Mouse (Mus musculus) heart, embryonic 10.5 days (tissue): Measurements from ENCODE around the gene Scgb2b2. TPM values are rescaled to one million over a fixed set of nuclear protein-coding genes. Genes with fewer than 3 reads are reported as not detected.

Experiments
- DNase-seq: peaks from one replicate; pipeline ENCODE4 v3.0.0-alpha.2; 2017; ENCODE audit warnings: low spot score
- H3K27ac ChIP-seq: fragments of 300-500 bp; sonication (generic); 2 replicates; pipeline ENCODE4 v1.5.1; 2016; ENCODE audit warnings: mild to moderate bottlenecking
- H3K27me3 ChIP-seq: fragments of 300-500 bp; sonication (generic); 2 replicates; pipeline ENCODE4 v1.6.1; 2016; ENCODE audit warnings: mild to moderate bottlenecking; ENCODE audit not compliant: poor library complexity, insufficient read depth, severe bottlenecking
- H3K36me3 ChIP-seq: fragments of 300-500 bp; sonication (generic); 2 replicates; pipeline ENCODE4 v1.6.1; 2016; ENCODE audit warnings: mild to moderate bottlenecking, moderate library complexity
- H3K4me1 ChIP-seq: fragments of 300-500 bp; sonication (generic); 2 replicates; pipeline ENCODE4 v1.6.1; 2016; ENCODE audit warnings: mild to moderate bottlenecking
- H3K4me3 ChIP-seq: fragments of 300-500 bp; sonication (generic); 2 replicates; pipeline ENCODE4 v1.5.1; 2016; ENCODE audit warnings: mild to moderate bottlenecking, moderate library complexity
- H3K9me3 ChIP-seq: fragments of 300-500 bp; sonication (generic); 2 replicates; pipeline ENCODE4 v1.6.1; 2016; ENCODE audit warnings: mild to moderate bottlenecking, moderate library complexity
- WGBS: fragments of 180-500 bp; shearing (Covaris S2); methylation state at CpG from one replicate; pipeline ENCODE4 v1.1.7; 2016; 5-methylcytosine and 5-hydroxymethylcytosine counted together
- polyA plus RNA-seq: library from polyadenylated mRNA; unstranded; fragments of >200 nt; fragmentation: Nextera tagmentation; extraction: Ambion mirVana; gene quantifications from 2 replicates; pipeline ENCODE4 v1.2.1, GENCODE M21; 2016

The Scgb2b2 gene
- polyA plus RNA-seq: not detected in 2 replicates

- Histone ChIP-seq H3K4me3 (no peak within 1 kb of the TSS), H3K9me3 (peaks cover 16% of the 10 kb centered on the region; the same call in 1 of the 2 replicates), H3K27ac (no peak within 1 kb of the TSS), H3K36me3 (no peaks in the 10 kb centered on the region), H3K4me1 (no peaks in the 10 kb centered on the region), H3K27me3 (no peaks in the 10 kb centered on the region)
- 73% methylated on average over 5 of the region's 5 CpGs for WGBS
- no peak for DNase-seq
Measured at GRCm38 (mm10) chr7:31290208-31290607, at the start of gene Scgb2b2. Gene Scgb2b2, plus strand, starts transcription at chr7:31290508.

DNA sequence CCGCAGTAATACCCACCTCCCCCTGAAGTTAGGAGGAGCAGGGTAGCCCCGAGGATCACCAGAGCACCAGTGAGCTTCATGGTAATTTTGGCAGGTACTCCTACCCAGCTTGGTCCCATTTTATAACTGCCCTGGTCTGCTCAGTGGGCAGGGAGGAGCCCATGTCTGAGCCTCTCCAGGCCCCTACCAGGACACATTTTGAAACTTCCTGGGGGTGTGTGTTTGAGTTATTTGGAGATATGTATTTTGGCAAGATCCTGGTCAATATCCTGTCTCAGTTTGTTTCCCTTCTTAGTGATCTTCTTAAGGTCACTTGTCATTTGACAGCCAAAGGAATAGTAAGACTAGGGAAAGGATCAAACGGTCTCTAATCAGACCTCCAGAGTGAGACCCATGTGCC is 1.4 kb downstream of the Scgb2b2 start, which contains the start of gene Scgb1b2:
Scgb1b2 (minus strand) TSS at position 101 of the 400 bp plus-strand sequence.
- Histone ChIP-seq H3K4me3 (no peak within 1 kb of the TSS), H3K4me1 (no peaks in the 10 kb centered on the region), H3K27ac (no peak within 1 kb of the TSS), H3K36me3 (no peaks in the 10 kb centered on the region), H3K9me3 (peaks cover 17% of the 10 kb centered on the region; the same call in 1 of the 2 replicates), H3K27me3 (no peaks in the 10 kb centered on the region)
- no peak for DNase-seq
- WGBS: 79% methylated on average over 3 of the region's 3 CpGs

Other genes with a start within 250 kb of the Scgb2b2 start
- gene Fxyd5, start 248.0 kb upstream of the Scgb2b2 start, polyA plus RNA-seq: 24.3 and 26.4 TPM in 2 replicates
- gene Fxyd7, start 239.0 kb upstream of the Scgb2b2 start, polyA plus RNA-seq: 0.22 and 1.5 TPM in 2 replicates
- 167 and 365 TPM in 2 replicates for gene Fxyd1, start 233.3 kb upstream of the Scgb2b2 start, polyA plus RNA-seq
- gene Lgi4, start 231.2 kb upstream of the Scgb2b2 start, polyA plus RNA-seq: 0.27 and 0.41 TPM in 2 replicates
- 0.53 and 2.0 TPM in 2 replicates for gene Fxyd3, start 213.8 kb upstream of the Scgb2b2 start, polyA plus RNA-seq
- gene Hpn, start 175.2 kb upstream of the Scgb2b2 start, polyA plus RNA-seq: 3.6 and 15.0 TPM in 2 replicates
- 3.9 and 4.3 TPM in 2 replicates for gene Scn1b, start 163.5 kb upstream of the Scgb2b2 start, polyA plus RNA-seq
- gene Gramd1a, start 134.6 kb upstream of the Scgb2b2 start, polyA plus RNA-seq: 58.1 and 70.9 TPM in 2 replicates
- not detected in 2 replicates for gene Scgb1b2, start 1.3 kb downstream of the Scgb2b2 start, polyA plus RNA-seq
- gene Scgb2b3, start 71.6 kb downstream of the Scgb2b2 start, polyA plus RNA-seq: not detected in 2 replicates
- gene Scgb1b3, start 85.1 kb downstream of the Scgb2b2 start, polyA plus RNA-seq: not detected in 2 replicates